26 mouse cellular contexts compared by ENCODE assay signal in the genomic region with DNA sequence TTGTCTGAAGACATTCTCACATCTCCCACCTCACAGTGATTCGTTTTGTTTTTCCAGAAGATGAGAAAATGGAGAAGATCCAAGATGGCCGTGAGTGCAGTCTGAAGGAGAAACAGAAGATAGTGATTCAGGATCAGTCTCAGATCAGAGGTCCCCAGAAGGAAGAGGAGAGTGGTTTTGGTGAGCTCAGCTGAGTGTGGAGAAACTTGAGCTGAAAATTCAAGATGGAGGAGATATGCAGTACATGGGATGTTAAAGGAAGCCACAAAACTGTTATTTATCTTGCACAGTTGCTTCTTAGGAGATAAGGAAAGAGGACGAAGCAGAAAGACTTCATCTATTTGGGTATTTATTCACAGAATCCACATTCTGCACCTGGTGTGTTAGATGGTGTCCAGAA. TPM values are rescaled to one million over a fixed set of nuclear protein-coding genes. Genes with fewer than 3 reads are reported as not detected.
"Had no signal": no experiment of that assay in that cellular context is flagged by ENCODE, and none has a peak within 500 bp of the region (broad histone marks: within the 10 kb centered on the region; RNA-seq: fewer than 3 reads in every experiment).

No protein-coding gene starts in this region.

- H3K27ac ChIP-seq: embryonic facial prominence, embryonic 10.5 days; embryonic facial prominence, embryonic 12.5 days; embryonic facial prominence, embryonic 13.5 days; embryonic facial prominence, embryonic 15.5 days; forebrain, embryonic 10.5 days; forebrain, embryonic 12.5 days; forebrain, embryonic 13.5 days; forebrain, embryonic 15.5 days; gastrocnemius, adult 2 months; heart, embryonic 10.5 days had no signal

- H3K9ac ChIP-seq: embryonic facial prominence, embryonic 12.5 days; embryonic facial prominence, embryonic 13.5 days; embryonic facial prominence, embryonic 15.5 days; forebrain, embryonic 12.5 days; forebrain, embryonic 13.5 days; forebrain, embryonic 15.5 days; forebrain, postnatal 0 days; heart, embryonic 12.5 days had no signal

- H3K36me3 ChIP-seq: embryonic facial prominence, embryonic 10.5 days; embryonic facial prominence, embryonic 12.5 days; embryonic facial prominence, embryonic 13.5 days; embryonic facial prominence, embryonic 15.5 days; forebrain, embryonic 10.5 days; forebrain, embryonic 12.5 days; forebrain, embryonic 15.5 days; heart, embryonic 10.5 days; heart, embryonic 12.5 days had no signal

- H3K4me1 ChIP-seq: embryonic facial prominence, embryonic 10.5 days; embryonic facial prominence, embryonic 12.5 days; embryonic facial prominence, embryonic 13.5 days; embryonic facial prominence, embryonic 15.5 days; forebrain, embryonic 10.5 days; forebrain, embryonic 12.5 days; forebrain, embryonic 13.5 days; forebrain, embryonic 15.5 days; heart, embryonic 10.5 days; heart, embryonic 12.5 days had no signal

- DNase-seq: cerebellum, adult 9-11 months; cerebellum, postnatal 10 days; cerebellum, postnatal 14 days; cerebellum, postnatal 25 days; cerebellum, postnatal 36 days; embryo, embryonic 11 days; forebrain, postnatal 0 days; gastrocnemius, adult 2 months; gastrocnemius, postnatal 10 days; gastrocnemius, postnatal 14 days; gastrocnemius, postnatal 25 days; gastrocnemius, postnatal 36 days; heart, adult 18-20 months had no signal

- H3K27me3 ChIP-seq: embryonic facial prominence, embryonic 12.5 days; embryonic facial prominence, embryonic 13.5 days; embryonic facial prominence, embryonic 15.5 days; forebrain, embryonic 12.5 days; forebrain, embryonic 13.5 days; forebrain, embryonic 15.5 days; heart, embryonic 12.5 days had no signal

- H3K4me3 ChIP-seq: embryonic facial prominence, embryonic 10.5 days; embryonic facial prominence, embryonic 12.5 days; embryonic facial prominence, embryonic 13.5 days; embryonic facial prominence, embryonic 15.5 days; erythroblast, embryonic 14.5 days; forebrain, embryonic 10.5 days; forebrain, embryonic 12.5 days; forebrain, embryonic 13.5 days; forebrain, embryonic 15.5 days; gastrocnemius, adult 2 months; heart, embryonic 10.5 days; heart, embryonic 12.5 days had no signal

- ATAC-seq: forebrain, embryonic 13.5 days; forebrain, embryonic 14.5 days; forebrain, embryonic 15.5 days; forebrain, embryonic 16.5 days; forebrain, postnatal 0 days had no signal

- H3K9me3 ChIP-seq: embryonic facial prominence, embryonic 10.5 days; embryonic facial prominence, embryonic 12.5 days; embryonic facial prominence, embryonic 13.5 days; embryonic facial prominence, embryonic 15.5 days; forebrain, embryonic 10.5 days; forebrain, embryonic 12.5 days; forebrain, embryonic 13.5 days; forebrain, embryonic 15.5 days; heart, embryonic 10.5 days; heart, embryonic 12.5 days had no signal

RNA-seq across cellular contexts. Expression of a gene that starts 35.2 kb away (rescaled TPM):
- polyA plus RNA-seq: erythroblast, embryonic 14.5 days; forebrain, embryonic 16.5 days had no signal
